Mouse (Mus musculus) left cerebral cortex, postnatal 14 days (tissue): ENCODE results near the gene Ell2. TPM values are rescaled to one million over a fixed set of nuclear protein-coding genes. Genes with fewer than 3 reads are reported as not detected.
"Not testable (repeated sequence)": the region's sequence is repeated elsewhere in the genome, so short reads cannot be mapped to it uniquely, and the experiment has no call there.

ENCODE experiments used
- DNase-seq, 2 experiments: peaks; one replicate each; pipeline ENCODE4 v3.0.0; 2021 to 2022; ENCODE audit warnings: low spot score in 2 of 2, mixed read lengths in 1 of 2
- intact Hi-C: fragments of 180-260 bp; cut with DNase I; formaldehyde crosslinking; loops from one replicate; pipeline ENCODE4 v1.15.1; 2025
- long read RNA-seq, 2 experiments: library from polyadenylated mRNA; stranded (forward); transcript quantifications; one replicate each; pipeline ENCODE4 v2.0.0; 2021
- total RNA-seq, 2 experiments: library from RNA; stranded (reverse); gene quantifications; 2 replicates each; pipeline ENCODE4 v1.2.3; 2021

The Ell2 gene
- 10 to 100 TPM; 40.3 to 43.0 TPM for total RNA-seq
- long read RNA-seq, experiment 1, full-length matches to known transcripts, result 2 of 9 reads
- long read RNA-seq, experiment 1, partial matches to known transcripts, result 4 of 9 reads
- long read RNA-seq, experiment 1, other reads (novel, unspliced or antisense), result 3 of 9 reads
- long read RNA-seq, experiment 2, full-length matches to known transcripts, result 6 of 10 reads
- long read RNA-seq, experiment 2, partial matches to known transcripts, result 3 of 10 reads
- long read RNA-seq, experiment 2, other reads (novel, unspliced or antisense), result 1 of 10 reads

- intact Hi-C loops, result loop anchor here (5.0 to 10.0 kb wide), 2 partner anchors 91 to 482 kb away; no protein-coding TSS in a partner anchor
Measured at GRCm38 (mm10) chr13:75706457-75706856, at the start of gene Ell2. Gene Ell2, plus strand, starts transcription at chr13:75706757.

GRCm38 (mm10) chr13:75685438-75685837 lies 21.1 kb upstream of the Ell2 start:
- DNase-seq, result no peak

More at GRCm38 (mm10) chr13:75706457-75706856, at the start of gene Ell2:
- no peak for DNase-seq

GRCm38 (mm10) chr13:75686995-75687394 lies 19.6 kb upstream of the Ell2 start:
- intact Hi-C loops, result no loop called here
- no peak for DNase-seq

More at GRCm38 (mm10) chr13:75685438-75685837, 21.1 kb upstream of the Ell2 start:
- intact Hi-C loops, result no loop called here

GRCm38 (mm10) chr13:75691625-75692024 lies 14.9 kb upstream of the Ell2 start:
- intact Hi-C loops, result no loop called here
- DNase-seq, result no peak

- DNase-seq, result no peak
- intact Hi-C loops, result no loop called here
Measured at GRCm38 (mm10) chr13:75693081-75693480, 13.5 kb upstream of the Ell2 start.

GRCm38 (mm10) chr13:75702814-75703213 lies 3.7 kb upstream of the Ell2 start:
- DNase-seq, result no peak
- intact Hi-C loops, result loop anchor here (10.0 kb wide), 1 partner anchor 478 kb away; no protein-coding TSS in a partner anchor

- intact Hi-C loops, result loop anchor here (5.0 to 10.0 kb wide), 2 partner anchors 90 to 482 kb away; no protein-coding TSS in a partner anchor
- DNase-seq, result peak; percentile 87 to 94
Measured at GRCm38 (mm10) chr13:75706882-75707816, 592 bp downstream of the Ell2 start.

GRCm38 (mm10) chr13:75707821-75708636 lies 1.5 kb downstream of the Ell2 start:
- intact Hi-C loops, result loop anchor here (5.0 to 10.0 kb wide), 2 partner anchors 89 to 483 kb away; no protein-coding TSS in a partner anchor
- peak; percentile 46 to 61 for DNase-seq

GRCm38 (mm10) chr13:75708637-75709002 lies 2.1 kb downstream of the Ell2 start:
- DNase-seq, result no peak
- intact Hi-C loops, result loop anchor here (5.0 to 10.0 kb wide), 2 partner anchors 89 to 484 kb away; no protein-coding TSS in a partner anchor

- DNase-seq, result peak; percentile 28 to 54
- intact Hi-C loops, result loop anchor here (5.0 to 10.0 kb wide), 2 partner anchors 88 to 484 kb away; no protein-coding TSS in a partner anchor
Measured at GRCm38 (mm10) chr13:75709026-75709778, 2.6 kb downstream of the Ell2 start.

- DNase-seq, result peak; percentile 8 to 23
- intact Hi-C loops, result no loop called here
Measured at GRCm38 (mm10) chr13:75710152-75710551, 3.6 kb downstream of the Ell2 start.

GRCm38 (mm10) chr13:75711517-75711916 lies 5.0 kb downstream of the Ell2 start:
- intact Hi-C loops, DNase-seq: not testable (repeated sequence)

- DNase-seq, intact Hi-C loops: not testable (repeated sequence)
Measured at GRCm38 (mm10) chr13:75712544-75712943, 6.0 kb downstream of the Ell2 start.

GRCm38 (mm10) chr13:75714407-75714806 lies 7.8 kb downstream of the Ell2 start:
- intact Hi-C loops, result no loop called here
- no peak for DNase-seq

GRCm38 (mm10) chr13:75717638-75718302 lies 11.2 kb downstream of the Ell2 start:
- intact Hi-C loops, result no loop called here

GRCm38 (mm10) chr13:75718376-75718775 lies 11.8 kb downstream of the Ell2 start:
- intact Hi-C loops, result no loop called here

More at GRCm38 (mm10) chr13:75717638-75718302, 11.2 kb downstream of the Ell2 start:
- DNase-seq, result no peak

GRCm38 (mm10) chr13:75719645-75720044 lies 13.1 kb downstream of the Ell2 start:
- intact Hi-C loops, result no loop called here
- no peak for DNase-seq

More at GRCm38 (mm10) chr13:75718376-75718775, 11.8 kb downstream of the Ell2 start:
- DNase-seq, result no peak
